Mouse (Mus musculus) intestine, embryonic 14.5 days (tissue): Measurements from ENCODE around the gene Kmo. TPM values are rescaled to one million over a fixed set of nuclear protein-coding genes. Genes with fewer than 3 reads are reported as not detected.

ENCODE experiments used
- ATAC-seq: fragments of 200-750 bp; cut with Nextera tagmentation; replicated peaks from 2 replicates; pipeline ENCODE4 v1.8.0; 2017; ENCODE audit warnings: low read depth, moderate number of reproducible peaks, moderate TSS enrichment, moderate library complexity; ENCODE audit not compliant: low FRiP score, low TSS enrichment
- DNase-seq: peaks from one replicate; pipeline ENCODE4 v3.0.0-alpha.2; 2018; ENCODE audit warnings: low spot score
- H3K27ac ChIP-seq: fragments of 300-500 bp; sonication (generic); 2 replicates; pipeline ENCODE4 v1.5.1; 2014; ENCODE audit warnings: low read depth, mild to moderate bottlenecking, control low read depth
- H3K27me3 ChIP-seq: fragments of 300-500 bp; sonication (generic); replicated peaks from 2 replicates; pipeline ENCODE4 v1.6.1; 2014; ENCODE audit warnings: low read length, control low read depth; ENCODE audit not compliant: control insufficient read depth, insufficient read depth
- H3K36me3 ChIP-seq: fragments of 300-500 bp; sonication (generic); 2 replicates; pipeline ENCODE4 v1.6.1; 2014; ENCODE audit warnings: low read length, control low read depth; ENCODE audit not compliant: control insufficient read depth, insufficient read depth
- H3K4me1 ChIP-seq: fragments of 300-500 bp; sonication (generic); replicated peaks from 2 replicates; pipeline ENCODE4 v1.6.1; 2014; ENCODE audit warnings: low read length, control low read depth, mixed read lengths; ENCODE audit not compliant: control insufficient read depth, insufficient read depth
- H3K4me2 ChIP-seq: fragments of 300-500 bp; sonication (generic); 2 replicates; pipeline ENCODE4 v1.6.1; 2014; ENCODE audit warnings: low read length
- H3K4me3 ChIP-seq: fragments of 300-500 bp; sonication (generic); 2 replicates; pipeline ENCODE4 v1.5.1; 2014; ENCODE audit warnings: low read depth, low read length, control low read depth, mixed read lengths
- H3K9ac ChIP-seq: fragments of 300-500 bp; sonication (generic); 2 replicates; pipeline ENCODE4 v1.6.1; 2014; ENCODE audit warnings: mild to moderate bottlenecking, low read length
- H3K9me3 ChIP-seq: fragments of 300-500 bp; sonication (generic); 2 replicates; pipeline ENCODE4 v1.6.1; 2016; ENCODE audit warnings: low read length, control low read depth; ENCODE audit not compliant: control insufficient read depth
- WGBS: fragments of 180-500 bp; shearing (Covaris S2); extraction: QIAGEN DNeasy Blood & Tissue Kit; methylation state at CpG from one replicate; pipeline ENCODE4 v1.1.7; 2014; 5-methylcytosine and 5-hydroxymethylcytosine counted together
- polyA plus RNA-seq: library from polyadenylated mRNA; unstranded; fragments of >200 nt; fragmentation: Nextera tagmentation; extraction: Ambion mirVana; gene quantifications from 2 replicates; pipeline ENCODE4 v1.2.1, GENCODE M21; 2014

The Kmo gene
- polyA plus RNA-seq, 1 experiment from 2014 or later: 0.46 TPM

DNA sequence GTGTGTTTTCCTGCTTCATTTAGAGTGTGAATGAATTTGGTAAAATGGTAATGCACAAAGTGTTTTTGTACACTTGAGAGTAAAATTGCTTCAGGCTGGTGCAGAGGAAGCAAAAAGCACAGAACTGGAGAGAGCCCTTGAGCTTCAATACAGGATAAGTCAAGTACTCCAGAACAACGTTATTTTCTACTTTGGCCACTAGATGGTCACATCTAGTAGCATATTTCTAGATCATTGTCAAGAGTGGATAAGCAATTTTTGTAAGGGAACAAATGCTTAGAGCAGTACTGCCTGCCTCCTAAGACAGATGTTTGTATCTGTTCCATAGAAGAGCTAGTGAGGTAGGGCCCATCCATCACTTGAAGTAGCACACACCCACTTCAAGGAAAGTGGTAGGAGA lies 51.4 kb downstream of the Kmo start:
- Histone ChIP-seq H3K9me3 (no peaks in the 10 kb centered on the region), H3K27me3 (no peaks in the 10 kb centered on the region), H3K36me3 (no peaks in the 10 kb centered on the region), H3K4me1 (no peaks in the 10 kb centered on the region), H3K9ac (no peak overlapping the region), H3K27ac (no peak overlapping the region), H3K4me2 (no peak overlapping the region), H3K4me3 (no peak overlapping the region)
- DNase-seq (no peak), ATAC-seq (no peak)
- WGBS: 20% methylated on average over 1 of the region's 1 CpGs

GRCm38 (mm10) chr1:175673563-175674325 lies 53.6 kb downstream of the Kmo start:
- no peak for ATAC-seq
- no peak overlapping the region for H3K4me3 ChIP-seq
- H3K9ac ChIP-seq: no peak overlapping the region
- H3K36me3 ChIP-seq: no peaks in the 10 kb centered on the region
- no peak overlapping the region for H3K27ac ChIP-seq
- no peak for DNase-seq
- WGBS: 81% methylated on average over 7 of the region's 7 CpGs
- H3K27me3 ChIP-seq: no peaks in the 10 kb centered on the region
- H3K4me1 ChIP-seq: no peaks in the 10 kb centered on the region
- H3K4me2 ChIP-seq: no peak overlapping the region
- H3K9me3 ChIP-seq: no peaks in the 10 kb centered on the region

- Histone ChIP-seq H3K36me3 (no peaks in the 10 kb centered on the region), H3K4me3 (no peak overlapping the region), H3K27ac (no peak overlapping the region), H3K9ac (no peak overlapping the region), H3K9me3 (no peaks in the 10 kb centered on the region), H3K27me3 (no peaks in the 10 kb centered on the region), H3K4me1 (no peaks in the 10 kb centered on the region), H3K4me2 (no peak overlapping the region)
- DNase-seq (no peak), ATAC-seq (no peak)
- WGBS: 88% methylated on average over 6 of the region's 6 CpGs
Measured at GRCm38 (mm10) chr1:175675116-175675515, 54.9 kb downstream of the Kmo start.

GRCm38 (mm10) chr1:175677459-175677858 lies 57.3 kb downstream of the Kmo start:
- Histone ChIP-seq H3K4me2 (no peak overlapping the region), H3K4me1 (no peaks in the 10 kb centered on the region), H3K27me3 (no peaks in the 10 kb centered on the region), H3K36me3 (no peaks in the 10 kb centered on the region), H3K9ac (no peak overlapping the region), H3K27ac (no peak overlapping the region), H3K4me3 (no peak overlapping the region), H3K9me3 (no peaks in the 10 kb centered on the region)
- 87% methylated on average over 6 of the region's 6 CpGs for WGBS
- DNase-seq: no peak
- ATAC-seq: no peak

- 82% methylated on average over 6 of the region's 6 CpGs for WGBS
- H3K4me1 ChIP-seq: no peaks in the 10 kb centered on the region
- H3K9ac ChIP-seq: no peak overlapping the region
- H3K36me3 ChIP-seq: peaks cover 7% of the 10 kb centered on the region
- H3K27ac ChIP-seq: no peak overlapping the region
- no peaks in the 10 kb centered on the region for H3K27me3 ChIP-seq
- DNase-seq (no peak), ATAC-seq (no peak)
- H3K4me2 ChIP-seq: no peak overlapping the region
- no peaks in the 10 kb centered on the region for H3K9me3 ChIP-seq
- no peak overlapping the region for H3K4me3 ChIP-seq
Measured at GRCm38 (mm10) chr1:175680995-175681394, 60.8 kb downstream of the Kmo start.

- Histone ChIP-seq H3K4me3 (peak overlapping the region; percentile 72), H3K9ac (peak overlapping the region; percentile 78), H3K4me2 (peak overlapping the region; percentile 76), H3K27ac (peak overlapping the region; percentile 59), H3K36me3 (peaks cover 12% of the 10 kb centered on the region; the same call in 1 of the 2 replicates), H3K4me1 (peaks cover 8% of the 10 kb centered on the region; the same call in 1 of the 2 replicates), H3K27me3 (no peaks in the 10 kb centered on the region), H3K9me3 (no peaks in the 10 kb centered on the region)
- ATAC-seq (no peak), DNase-seq (peak; percentile 75)
- WGBS: under 1% methylated on average over 22 of the region's 22 CpGs
Measured at GRCm38 (mm10) chr1:175691686-175692245, 71.6 kb downstream of the Kmo start.

DNA sequence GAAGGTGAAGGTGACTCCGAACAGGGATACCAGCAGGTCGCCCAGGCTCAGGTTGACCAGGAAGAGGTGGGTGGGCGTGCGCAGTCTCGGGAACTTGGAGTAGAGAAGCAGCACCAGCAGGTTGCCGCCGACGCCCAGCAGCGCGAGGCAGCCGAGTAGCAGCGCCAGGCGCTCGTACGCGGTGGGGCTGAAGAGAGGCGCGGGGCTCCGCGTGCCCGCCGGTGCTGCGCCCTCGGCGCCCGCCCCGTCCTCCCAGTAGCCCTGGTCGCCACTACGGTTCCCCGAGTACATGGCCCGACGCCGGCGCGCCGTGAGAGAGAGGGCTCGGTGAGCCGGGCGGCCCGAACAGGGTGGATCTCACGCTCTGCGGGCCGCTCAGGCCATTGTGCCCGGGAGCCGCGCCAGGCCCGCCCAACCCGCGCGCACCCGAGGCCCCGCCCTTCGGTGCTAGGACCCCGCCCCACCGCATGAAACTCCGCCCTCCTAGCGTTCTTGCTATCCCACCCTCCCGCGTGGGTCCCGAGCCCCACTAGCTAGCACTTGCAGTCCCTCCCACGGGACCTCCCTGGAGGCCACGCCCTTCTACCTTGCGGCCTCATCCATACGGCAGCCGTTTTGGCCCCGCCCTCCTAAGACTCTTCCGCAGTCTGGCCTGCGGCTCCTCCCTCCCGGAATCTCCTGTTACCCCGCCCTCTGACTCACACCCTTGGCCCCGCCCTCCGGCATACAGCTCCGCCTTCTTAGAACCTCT lies 72.2 kb downstream of the Kmo start, which contains the start of the genes Opn3 and Chml:
Opn3 (minus strand) TSS at position 531 of the 751 bp plus-strand sequence.
Chml (minus strand) TSS at position 656 of the 751 bp plus-strand sequence.
- peak; percentile 99 for ATAC-seq
- Histone ChIP-seq H3K4me3 (peak within 1 kb of the TSS; percentile 72), H3K4me1 (peaks cover 8% of the 10 kb centered on the region; the same call in 1 of the 2 replicates), H3K9me3 (no peaks in the 10 kb centered on the region), H3K27me3 (no peaks in the 10 kb centered on the region), H3K9ac (peak within 1 kb of the TSS; percentile 78), H3K27ac (peak within 1 kb of the TSS; percentile 59), H3K36me3 (peaks cover 6% of the 10 kb centered on the region; the same call in 1 of the 2 replicates), H3K4me2 (peak within 1 kb of the TSS; percentile 76)
- DNase-seq: peak; percentile 99
- WGBS: 1% methylated on average over 44 of the region's 73 CpGs

GRCm38 (mm10) chr1:175692997-175693361 lies 72.8 kb downstream of the Kmo start:
- Histone ChIP-seq H3K4me3 (peak overlapping the region; percentile 72), H3K4me2 (peak overlapping the region; percentile 76), H3K9ac (peak overlapping the region; percentile 32; the same call in 1 of the 2 replicates), H3K27ac (no peak overlapping the region), H3K36me3 (peaks cover under 1% of the 10 kb centered on the region; the same call in 1 of the 2 replicates), H3K9me3 (no peaks in the 10 kb centered on the region), H3K4me1 (peaks cover 8% of the 10 kb centered on the region; the same call in 1 of the 2 replicates), H3K27me3 (no peaks in the 10 kb centered on the region)
- WGBS: 1% methylated on average over 17 of the region's 17 CpGs
- ATAC-seq (no peak; the same call in none of the 2 replicates), DNase-seq (no peak)
